16 mouse cellular contexts compared by ENCODE assay signal in the genomic region with DNA sequence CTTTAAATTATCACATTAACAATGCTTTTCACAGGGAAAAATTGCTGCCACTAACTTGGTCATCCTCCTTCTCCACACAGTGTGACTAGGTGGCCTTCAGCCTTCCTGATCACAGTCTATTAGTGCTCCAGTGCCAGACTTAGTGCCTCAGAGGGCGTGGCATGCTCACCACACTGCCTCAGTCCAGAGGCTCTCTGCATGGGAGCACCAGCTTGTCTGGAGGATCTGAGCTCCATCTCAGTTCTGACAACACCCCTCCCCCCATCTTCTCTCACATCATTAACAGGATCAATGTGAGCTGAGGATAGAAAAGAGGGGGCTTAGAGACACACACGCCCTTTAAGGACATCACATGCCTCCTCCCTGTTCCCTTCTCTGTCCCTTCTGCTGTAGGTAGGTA. TPM values are rescaled to one million over a fixed set of nuclear protein-coding genes. Genes with fewer than 3 reads are reported as not detected.
A peak's percentile ranks its signal among the peaks of the same experiment; 100 is the strongest.
DNase-seq lines count a peak whose midpoint lies in the region; ATAC-seq lines count a peak whose summit lies in the region.
"Had no signal": no experiment of that assay in that cellular context is flagged by ENCODE, and none has a peak within 500 bp of the region (broad histone marks: within the 10 kb centered on the region; RNA-seq: fewer than 3 reads in every experiment).

No protein-coding gene starts in this region.

- H3K27ac ChIP-seq in lung, embryonic 15.5 days: no peak overlapping the region
- no peak overlapping the region for H3K27ac ChIP-seq in hindbrain, embryonic 14.5 days
- H3K27ac ChIP-seq: heart, embryonic 10.5 days; limb, embryonic 15.5 days had no signal

- peak; percentile 39; the same call in 1 of the 2 replicates for ATAC-seq in lung, embryonic 15.5 days (ENCODE audit: borderline replicate concordance, extremely low read depth, low FRiP score, low TSS enrichment)
- ATAC-seq in hindbrain, embryonic 14.5 days (ENCODE audit: low FRiP score): peak; percentile 51; the same call in 1 of the 2 replicates

- DNase-seq in adrenal gland, postnatal 36 days: peak; percentile 20 to 23
- no peak for DNase-seq in adrenal gland, adult 18-20 months (ENCODE audit: low spot score in 2 of 2)
- DNase-seq in lung, postnatal 4 days: no peak
- no peak for DNase-seq in hindbrain, embryonic 14.5 days (ENCODE audit: low spot score)
- peak; percentile 40 for DNase-seq in retina, adult 2 months (ENCODE audit: low read depth, low spot score)
- no peak for DNase-seq in urinary bladder, postnatal 36 days (ENCODE audit: low spot score in 2 of 2)
- DNase-seq in gastrocnemius, adult 18-20 months (ENCODE audit: low spot score): no peak
- DNase-seq: cerebellum, adult 2 months; gastrocnemius, postnatal 14 days; heart, postnatal 4 days; kidney, adult 2 months; lung, adult 18-20 months had no signal

- H3K27me3 ChIP-seq in lung, embryonic 15.5 days: no peaks in the 10 kb centered on the region
- H3K27me3 ChIP-seq in hindbrain, embryonic 14.5 days (ENCODE audit: control insufficient read depth, insufficient read depth, low read length): no peaks in the 10 kb centered on the region
- H3K27me3 ChIP-seq: CH12.LX; limb, embryonic 15.5 days had no signal

- no peak overlapping the region for H3K4me3 ChIP-seq in lung, embryonic 15.5 days
- no peak overlapping the region for H3K4me3 ChIP-seq in hindbrain, embryonic 14.5 days (replicated peaks; ENCODE audit: low read length)
- H3K4me3 ChIP-seq: heart, embryonic 10.5 days; limb, embryonic 15.5 days had no signal

- H3K4me2 ChIP-seq in lung, embryonic 15.5 days: no peak overlapping the region
- H3K4me2 ChIP-seq in hindbrain, embryonic 14.5 days (replicated peaks): no peak overlapping the region
- H3K4me2 ChIP-seq: limb, embryonic 15.5 days had no signal

- H3K9ac ChIP-seq in lung, embryonic 15.5 days: no peak overlapping the region
- H3K9ac ChIP-seq in hindbrain, embryonic 14.5 days: no peak overlapping the region
- H3K9ac ChIP-seq: limb, embryonic 15.5 days had no signal

- H3K4me1 ChIP-seq in lung, embryonic 15.5 days: peaks cover 20% of the 10 kb centered on the region
- peaks cover 27% of the 10 kb centered on the region for H3K4me1 ChIP-seq in hindbrain, embryonic 14.5 days (replicated peaks; ENCODE audit: control insufficient read depth, insufficient read depth, low read length)
- H3K4me1 ChIP-seq: limb, embryonic 15.5 days had no signal

- no peaks in the 10 kb centered on the region for H3K9me3 ChIP-seq in lung, embryonic 15.5 days
- no peaks in the 10 kb centered on the region for H3K9me3 ChIP-seq in hindbrain, embryonic 14.5 days (ENCODE audit: control insufficient read depth, low read length)
- H3K9me3 ChIP-seq: heart, embryonic 10.5 days; limb, embryonic 15.5 days had no signal

- H3K36me3 ChIP-seq in lung, embryonic 15.5 days: no peaks in the 10 kb centered on the region
- peaks cover 15% of the 10 kb centered on the region for H3K36me3 ChIP-seq in hindbrain, embryonic 14.5 days (replicated peaks; ENCODE audit: control insufficient read depth, insufficient read depth)
- H3K36me3 ChIP-seq: limb, embryonic 15.5 days had no signal

- 66% methylated on average over 2 of the region's 2 CpGs for WGBS in lung, embryonic 15.5 days
- 44% methylated on average over 2 of the region's 2 CpGs for WGBS in hindbrain, embryonic 14.5 days

RNA-seq across cellular contexts. Expression of gene Map1b, which starts 50.3 kb away (rescaled TPM):
- 100 to 1,000 TPM in 1 of 2 experiments, 10 to 100 TPM in 1; 65.1 to 216 TPM for total RNA-seq in adrenal gland, postnatal 36 days (2021)
- 100 to 1,000 TPM in 1 of 2 experiments, 10 to 100 TPM in 1; 78.5 to 120 TPM for total RNA-seq in adrenal gland, adult 18-20 months (2021)
- polyA plus RNA-seq in lung, embryonic 15.5 days (2015; fragmentation: Nextera tagmentation; extraction: Ambion mirVana): 63.4 and 76.4 TPM in 2 replicates
- 2,185 and 2,283 TPM in 2 replicates for polyA plus RNA-seq in hindbrain, embryonic 14.5 days (2014; fragmentation: Nextera tagmentation; extraction: Ambion mirVana)
- total RNA-seq in gastrocnemius, adult 18-20 months (2021): 10 to 100 TPM in 1 of 2 experiments, 1 to 10 TPM in 1; 7.1 to 11.5 TPM

Comparison
In these comparisons a context has a peak if more than half of its experiments do, and no peak if none do; other contexts are left out.
1. DNase-seq: peak in adrenal gland, postnatal 36 days (2 of 2) and retina, adult 2 months (single experiment); none in adrenal gland, adult 18-20 months (0 of 2), lung, postnatal 4 days (0 of 2), hindbrain, embryonic 14.5 days (single experiment), urinary bladder, postnatal 36 days (0 of 2) and gastrocnemius, adult 18-20 months (single experiment).
2. RNA of gene Map1b, which starts 50.3 kb away (total RNA-seq): 65.1 to 216 TPM in adrenal gland, postnatal 36 days and 78.5 to 120 TPM in adrenal gland, adult 18-20 months; 7.1 to 11.5 TPM in gastrocnemius, adult 18-20 months; every median in the first group is over 4 times any median in the second.